Mouse (Mus musculus): ENCODE measurements around the gene Glb1l. TPM values are rescaled to one million over a fixed set of nuclear protein-coding genes. Genes with fewer than 3 reads are reported as not detected.
"Not testable (repeated sequence)": the region's sequence is repeated elsewhere in the genome, so short reads cannot be mapped to it uniquely, and the experiment has no call there.

Gene Glb1l
- polyA plus RNA-seq, 1 experiment from 2014 or later, result 3.7 TPM

GRCm38 (mm10) chr1:75232489-75232888 lies 21.9 kb upstream of the Glb1l start:
- not testable (repeated sequence) for H3K4me2 ChIP-seq (ENCODE audit: low read depth, low read length); H3K4me3 ChIP-seq (ENCODE audit: low read depth, low read length); H3K27me3 ChIP-seq (ENCODE audit: control insufficient read depth, insufficient read depth, low read depth, low read length); ATAC-seq (ENCODE audit: low read depth); H3K9ac ChIP-seq (ENCODE audit: low read depth, low read length); H3K9me3 ChIP-seq (replicated peaks; ENCODE audit: control insufficient read depth, low read length); H3K27ac ChIP-seq (ENCODE audit: low read length); H3K36me3 ChIP-seq (ENCODE audit: control insufficient read depth, insufficient read depth)
- 64% methylated on average over 4 of the region's 4 CpGs for WGBS (ENCODE audit: insufficient replicate concordance)
- peaks cover 38% of the 10 kb centered on the region for H3K4me1 ChIP-seq (ENCODE audit: control insufficient read depth, low read depth, low read length)

GRCm38 (mm10) chr1:75231664-75232152 lies 21.1 kb upstream of the Glb1l start, which contains the start of gene A630095N17Rik:
Gene A630095N17Rik, minus strand, starts transcription at chr1:75232102.
- H3K9me3 ChIP-seq (replicated peaks; ENCODE audit: control insufficient read depth, low read length), result no peaks in the 10 kb centered on the region
- no peaks in the 10 kb centered on the region for H3K36me3 ChIP-seq (ENCODE audit: control insufficient read depth, insufficient read depth)
- no peak within 1 kb of the TSS for H3K27ac ChIP-seq (ENCODE audit: low read length)
- ATAC-seq (ENCODE audit: low read depth), result no peak
- no peak within 1 kb of the TSS for H3K4me2 ChIP-seq (ENCODE audit: low read depth, low read length)
- H3K9ac ChIP-seq (ENCODE audit: low read depth, low read length), result no peak within 1 kb of the TSS
- H3K27me3 ChIP-seq (ENCODE audit: control insufficient read depth, insufficient read depth, low read depth, low read length), result no peaks in the 10 kb centered on the region
- WGBS (ENCODE audit: insufficient replicate concordance), result 60% methylated on average over 5 of the region's 5 CpGs
- H3K4me3 ChIP-seq (ENCODE audit: low read depth, low read length), result no peak within 1 kb of the TSS
- H3K4me1 ChIP-seq (ENCODE audit: control insufficient read depth, low read depth, low read length), result peaks cover 30% of the 10 kb centered on the region

GRCm38 (mm10) chr1:75231224-75231623 lies 20.6 kb upstream of the Glb1l start:
- Histone ChIP-seq H3K9ac (ENCODE audit: low read depth, low read length) (no peak overlapping the region), H3K4me2 (ENCODE audit: low read depth, low read length) (no peak overlapping the region), H3K27ac (ENCODE audit: low read length) (no peak overlapping the region), H3K4me1 (ENCODE audit: control insufficient read depth, low read depth, low read length) (peaks cover 29% of the 10 kb centered on the region), H3K9me3 (replicated peaks; ENCODE audit: control insufficient read depth, low read length) (no peaks in the 10 kb centered on the region), H3K4me3 (ENCODE audit: low read depth, low read length) (no peak overlapping the region), H3K27me3 (ENCODE audit: control insufficient read depth, insufficient read depth, low read depth, low read length) (no peaks in the 10 kb centered on the region), H3K36me3 (ENCODE audit: control insufficient read depth, insufficient read depth) (no peaks in the 10 kb centered on the region)
- 61% methylated on average over 4 of the region's 4 CpGs for WGBS (ENCODE audit: insufficient replicate concordance)
- ATAC-seq (ENCODE audit: low read depth), result no peak

- Histone ChIP-seq H3K27ac (ENCODE audit: low read length) (no peak overlapping the region), H3K4me3 (ENCODE audit: low read depth, low read length) (no peak overlapping the region), H3K36me3 (ENCODE audit: control insufficient read depth, insufficient read depth) (no peaks in the 10 kb centered on the region), H3K27me3 (ENCODE audit: control insufficient read depth, insufficient read depth, low read depth, low read length) (no peaks in the 10 kb centered on the region), H3K9ac (ENCODE audit: low read depth, low read length) (no peak overlapping the region), H3K4me2 (ENCODE audit: low read depth, low read length) (no peak overlapping the region), H3K4me1 (ENCODE audit: control insufficient read depth, low read depth, low read length) (peaks cover 23% of the 10 kb centered on the region), H3K9me3 (replicated peaks; ENCODE audit: control insufficient read depth, low read length) (no peaks in the 10 kb centered on the region)
- 0 out of 2 replicates have a peak, but pooled peaks have one; percentile 20 for ATAC-seq (ENCODE audit: low read depth)
- WGBS (ENCODE audit: insufficient replicate concordance), result 51% methylated on average over 7 of the region's 7 CpGs
Observed at GRCm38 (mm10) chr1:75230335-75230994, 19.9 kb upstream of the Glb1l start.

- H3K9me3 ChIP-seq (replicated peaks; ENCODE audit: control insufficient read depth, low read length), result no peaks in the 10 kb centered on the region
Observed at GRCm38 (mm10) chr1:75229158-75229557, 18.5 kb upstream of the Glb1l start.

GRCm38 (mm10) chr1:75227653-75228052 lies 17.0 kb upstream of the Glb1l start:
- Histone ChIP-seq H3K9me3 (replicated peaks; ENCODE audit: control insufficient read depth, low read length) (no peaks in the 10 kb centered on the region), H3K4me2 (ENCODE audit: low read depth, low read length) (no peak overlapping the region), H3K36me3 (ENCODE audit: control insufficient read depth, insufficient read depth) (no peaks in the 10 kb centered on the region), H3K9ac (ENCODE audit: low read depth, low read length) (no peak overlapping the region), H3K27me3 (ENCODE audit: control insufficient read depth, insufficient read depth, low read depth, low read length) (no peaks in the 10 kb centered on the region), H3K4me3 (ENCODE audit: low read depth, low read length) (no peak overlapping the region), H3K4me1 (ENCODE audit: control insufficient read depth, low read depth, low read length) (peaks cover 10% of the 10 kb centered on the region), H3K27ac (ENCODE audit: low read length) (no peak overlapping the region)
- ATAC-seq (ENCODE audit: low read depth), result no peak
- 82% methylated on average over 1 of the region's 1 CpGs for WGBS (ENCODE audit: insufficient replicate concordance)

More at GRCm38 (mm10) chr1:75229158-75229557, 18.5 kb upstream of the Glb1l start:
- Histone ChIP-seq H3K27me3 (ENCODE audit: control insufficient read depth, insufficient read depth, low read depth, low read length) (no peaks in the 10 kb centered on the region), H3K4me2 (ENCODE audit: low read depth, low read length) (no peak overlapping the region), H3K4me1 (ENCODE audit: control insufficient read depth, low read depth, low read length) (peaks cover 11% of the 10 kb centered on the region), H3K4me3 (ENCODE audit: low read depth, low read length) (no peak overlapping the region), H3K9ac (ENCODE audit: low read depth, low read length) (no peak overlapping the region), H3K36me3 (ENCODE audit: control insufficient read depth, insufficient read depth) (no peaks in the 10 kb centered on the region), H3K27ac (ENCODE audit: low read length) (peak overlapping the region; percentile 69)
- ATAC-seq (ENCODE audit: low read depth), result peak; percentile 87
- WGBS (ENCODE audit: insufficient replicate concordance), result 31% methylated on average over 4 of the region's 4 CpGs

- peaks cover 5% of the 10 kb centered on the region for H3K4me1 ChIP-seq (ENCODE audit: control insufficient read depth, low read depth, low read length)
Observed at GRCm38 (mm10) chr1:75226138-75226537, 15.5 kb upstream of the Glb1l start.

GRCm38 (mm10) chr1:75225473-75225872 lies 14.9 kb upstream of the Glb1l start:
- no peak overlapping the region for H3K9ac ChIP-seq (ENCODE audit: low read depth, low read length)
- H3K27me3 ChIP-seq (ENCODE audit: control insufficient read depth, insufficient read depth, low read depth, low read length), result peaks cover 5% of the 10 kb centered on the region
- peaks cover 5% of the 10 kb centered on the region for H3K4me1 ChIP-seq (ENCODE audit: control insufficient read depth, low read depth, low read length)
- no peaks in the 10 kb centered on the region for H3K9me3 ChIP-seq (replicated peaks; ENCODE audit: control insufficient read depth, low read length)
- no peak overlapping the region for H3K4me2 ChIP-seq (ENCODE audit: low read depth, low read length)
- no peak for ATAC-seq (ENCODE audit: low read depth)
- WGBS (ENCODE audit: insufficient replicate concordance), result 19% methylated on average over 3 of the region's 3 CpGs
- H3K4me3 ChIP-seq (ENCODE audit: low read depth, low read length), result no peak overlapping the region
- no peak overlapping the region for H3K27ac ChIP-seq (ENCODE audit: low read length)
- H3K36me3 ChIP-seq (ENCODE audit: control insufficient read depth, insufficient read depth), result no peaks in the 10 kb centered on the region

More at GRCm38 (mm10) chr1:75226138-75226537, 15.5 kb upstream of the Glb1l start:
- ATAC-seq (ENCODE audit: low read depth), result no peak
- Histone ChIP-seq H3K27me3 (ENCODE audit: control insufficient read depth, insufficient read depth, low read depth, low read length) (no peaks in the 10 kb centered on the region), H3K9ac (ENCODE audit: low read depth, low read length) (no peak overlapping the region), H3K36me3 (ENCODE audit: control insufficient read depth, insufficient read depth) (no peaks in the 10 kb centered on the region), H3K9me3 (replicated peaks; ENCODE audit: control insufficient read depth, low read length) (no peaks in the 10 kb centered on the region), H3K4me2 (ENCODE audit: low read depth, low read length) (no peak overlapping the region), H3K27ac (ENCODE audit: low read length) (no peak overlapping the region), H3K4me3 (ENCODE audit: low read depth, low read length) (no peak overlapping the region)
- WGBS (ENCODE audit: insufficient replicate concordance), result 33% methylated on average over 2 of the region's 2 CpGs

- H3K36me3 ChIP-seq (ENCODE audit: control insufficient read depth, insufficient read depth), result no peaks in the 10 kb centered on the region
- H3K4me2 ChIP-seq (ENCODE audit: low read depth, low read length), result no peak overlapping the region
- H3K4me3 ChIP-seq (ENCODE audit: low read depth, low read length), result no peak overlapping the region
- H3K9me3 ChIP-seq (replicated peaks; ENCODE audit: control insufficient read depth, low read length), result no peaks in the 10 kb centered on the region
- no peak for ATAC-seq (ENCODE audit: low read depth)
- peaks cover 14% of the 10 kb centered on the region for H3K27me3 ChIP-seq (ENCODE audit: control insufficient read depth, insufficient read depth, low read depth, low read length)
- peaks cover 8% of the 10 kb centered on the region for H3K4me1 ChIP-seq (ENCODE audit: control insufficient read depth, low read depth, low read length)
- 18% methylated on average over 6 of the region's 6 CpGs for WGBS (ENCODE audit: insufficient replicate concordance)
- H3K9ac ChIP-seq (ENCODE audit: low read depth, low read length), result no peak overlapping the region
- no peak overlapping the region for H3K27ac ChIP-seq (ENCODE audit: low read length)
Observed at GRCm38 (mm10) chr1:75223532-75223931, 12.9 kb upstream of the Glb1l start.
